Mouse (Mus musculus): Measurements from ENCODE around the gene Scd2. TPM values are rescaled to one million over a fixed set of nuclear protein-coding genes. Genes with fewer than 3 reads are reported as not detected.
"Not testable (repeated sequence)": the region's sequence is repeated elsewhere in the genome, so short reads cannot be mapped to it uniquely, and the experiment has no call there.

Gene Scd2
- total RNA-seq, 4 experiments from 2014 or later: 662 to 773 (median 703) TPM

DNA sequence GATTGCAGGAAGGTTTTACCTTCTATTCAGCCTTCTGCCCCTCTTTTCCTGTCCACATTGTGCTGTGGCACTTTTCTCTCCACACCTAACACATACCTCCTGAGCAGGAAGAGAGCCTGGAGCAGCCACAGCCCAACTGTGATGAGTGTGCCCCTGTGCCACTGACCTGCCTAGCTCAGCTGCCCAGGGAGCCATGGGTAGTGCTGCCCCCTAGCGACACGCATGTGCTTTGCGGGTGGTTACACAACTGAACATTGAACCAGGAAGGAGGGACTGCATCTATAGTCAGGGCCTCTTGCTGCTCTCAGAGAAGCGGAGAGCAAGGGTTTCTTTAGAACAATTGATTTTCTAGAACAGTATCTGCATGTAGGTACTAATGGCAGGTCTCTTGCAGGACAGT, 2.3 kb downstream of the Scd2 start:
- peak; percentile 79 to 86 for DNase-seq (ENCODE audit: low spot score in 2 of 2)

DNA sequence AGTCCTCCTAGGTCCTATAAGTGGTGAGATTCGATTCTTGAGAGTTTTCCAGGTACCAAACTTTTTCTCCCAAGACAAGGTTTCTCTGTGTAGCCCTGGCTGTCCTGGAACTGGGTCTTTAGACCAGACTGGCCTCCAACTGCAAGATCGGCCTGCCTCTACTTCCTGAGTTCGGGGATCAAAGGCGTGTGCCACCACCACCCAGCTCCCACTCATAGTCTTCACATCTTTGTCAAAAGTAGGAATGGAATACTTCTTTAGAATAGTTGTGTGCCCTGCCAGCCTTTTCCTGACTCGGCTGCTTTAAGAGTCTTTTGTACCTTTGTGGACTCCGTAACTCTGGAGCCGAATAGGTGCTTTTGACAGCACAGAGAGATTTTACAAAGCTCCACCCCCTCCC, 2.7 kb downstream of the Scd2 start:
- DNase-seq (ENCODE audit: low spot score in 2 of 2): no peak

DNA sequence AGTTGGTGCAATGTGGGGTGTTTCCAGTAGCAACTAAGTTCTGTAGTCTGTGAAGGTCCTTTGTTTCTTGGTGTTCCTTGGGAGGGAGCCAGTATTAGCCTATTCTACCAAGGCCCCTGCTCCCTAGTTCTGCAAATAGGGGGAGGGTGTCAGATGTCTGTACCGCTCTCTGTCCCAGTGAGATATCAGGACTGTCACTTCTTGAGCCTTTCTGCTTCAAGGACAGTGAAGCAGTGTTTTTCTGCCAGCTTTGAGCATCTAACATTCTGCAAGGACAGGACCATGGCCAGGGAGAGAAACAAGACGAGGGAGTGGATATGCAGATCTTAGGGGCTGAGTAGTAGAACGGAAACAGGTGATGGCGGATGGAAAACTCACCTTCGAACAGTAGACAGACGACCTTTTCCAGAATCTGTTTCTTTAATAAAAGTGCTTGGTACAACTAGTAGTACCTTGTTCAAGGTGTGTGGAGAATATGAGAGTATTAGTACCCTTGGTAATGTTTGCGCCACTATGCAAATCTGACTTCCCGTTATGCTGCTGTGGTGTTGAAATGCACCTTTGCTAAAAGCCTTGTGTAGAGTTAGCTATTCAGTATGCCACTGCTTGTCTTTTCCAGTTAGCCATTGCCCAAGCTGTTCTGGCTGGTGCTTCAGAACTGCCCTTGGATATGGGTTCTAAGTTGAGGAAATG, 3.7 kb downstream of the Scd2 start:
- DNase-seq (ENCODE audit: low spot score in 2 of 2): no peak

- no peak for DNase-seq (ENCODE audit: low spot score in 2 of 2)
These were observed 4.4 kb downstream of the Scd2 start for GRCm38 (mm10) chr19:44297862-44298261.

DNA sequence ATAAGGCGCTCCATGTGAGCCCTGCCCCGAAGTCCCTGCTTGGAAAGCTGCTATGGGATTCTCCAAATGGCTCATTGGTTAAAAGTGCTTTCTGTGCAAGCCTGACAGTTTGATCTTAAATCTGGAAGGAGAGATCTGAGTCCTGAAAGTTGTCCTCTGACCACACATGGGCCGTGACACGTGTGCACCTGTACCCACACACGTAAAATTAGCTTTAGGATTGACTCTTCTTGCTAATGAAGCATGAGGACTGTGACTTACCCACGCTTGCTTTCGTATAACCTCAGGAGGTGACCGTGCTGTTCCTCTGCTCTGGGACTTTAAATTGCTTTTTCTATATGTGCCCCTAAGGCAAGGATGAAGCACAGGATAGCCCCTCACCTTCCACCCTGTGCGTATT, 5.6 kb downstream of the Scd2 start:
- no peak for DNase-seq (ENCODE audit: low spot score in 2 of 2)

DNA sequence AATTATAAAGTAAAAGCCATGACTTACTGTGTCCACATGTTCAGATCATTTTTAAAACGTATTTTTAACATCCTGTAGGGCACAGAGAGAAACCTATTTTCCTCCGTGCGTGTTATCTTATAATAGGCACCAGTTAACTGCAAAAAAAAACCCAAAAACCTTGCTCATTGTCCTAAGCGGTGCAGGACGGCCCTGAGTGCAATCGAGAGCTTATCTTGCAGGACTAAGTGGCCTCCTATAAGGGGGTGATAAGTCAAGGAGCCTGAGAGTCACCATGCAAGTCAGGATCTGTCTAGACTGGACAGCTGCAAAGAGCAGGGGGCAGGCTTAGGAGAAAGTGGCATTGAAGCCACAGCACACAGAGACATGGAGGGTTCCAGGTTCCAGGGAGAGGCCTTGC, 6.4 kb downstream of the Scd2 start:
- no peak for DNase-seq (ENCODE audit: low spot score in 2 of 2)

- no peak for DNase-seq (ENCODE audit: low spot score in 2 of 2)
These were observed 7.0 kb downstream of the Scd2 start for GRCm38 (mm10) chr19:44300520-44300919.

DNA sequence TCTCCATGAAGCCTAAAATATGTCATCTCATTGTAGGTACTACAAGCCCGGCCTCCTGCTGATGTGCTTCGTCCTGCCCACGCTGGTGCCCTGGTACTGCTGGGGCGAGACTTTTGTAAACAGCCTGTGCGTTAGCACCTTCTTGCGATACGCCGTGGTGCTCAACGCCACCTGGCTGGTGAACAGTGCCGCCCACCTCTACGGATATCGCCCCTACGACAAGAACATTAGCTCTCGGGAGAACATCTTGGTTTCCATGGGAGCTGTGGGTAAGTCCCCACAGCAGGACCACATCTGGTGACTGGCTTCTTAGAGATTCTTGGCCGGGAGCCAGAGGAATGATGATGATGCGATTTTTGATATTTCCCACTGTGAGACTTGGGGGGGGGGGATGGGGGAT, 7.7 kb downstream of the Scd2 start:
- DNase-seq (ENCODE audit: low spot score in 2 of 2): peak in 1 of 2 experiments; percentile 40

GRCm38 (mm10) chr19:44301671-44302305, 8.3 kb downstream of the Scd2 start:
- no peak for DNase-seq (ENCODE audit: low spot score in 2 of 2)

DNA sequence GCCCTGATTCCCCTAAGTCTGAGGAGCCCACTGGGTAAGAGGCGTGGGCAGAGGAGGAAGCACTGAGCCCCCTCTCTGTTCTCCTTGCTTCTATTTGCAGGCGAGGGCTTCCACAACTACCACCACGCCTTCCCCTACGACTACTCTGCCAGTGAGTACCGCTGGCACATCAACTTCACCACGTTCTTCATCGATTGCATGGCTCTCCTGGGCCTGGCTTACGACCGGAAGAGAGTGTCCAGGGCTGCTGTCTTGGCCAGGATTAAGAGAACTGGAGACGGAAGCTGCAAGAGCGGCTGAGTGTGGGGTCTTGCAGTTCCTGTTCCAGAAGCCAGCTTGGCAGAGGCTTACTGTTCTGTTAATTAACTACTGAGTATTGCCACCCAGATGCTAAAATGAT, 9.4 kb downstream of the Scd2 start:
- DNase-seq (ENCODE audit: low spot score in 2 of 2): no peak

DNA sequence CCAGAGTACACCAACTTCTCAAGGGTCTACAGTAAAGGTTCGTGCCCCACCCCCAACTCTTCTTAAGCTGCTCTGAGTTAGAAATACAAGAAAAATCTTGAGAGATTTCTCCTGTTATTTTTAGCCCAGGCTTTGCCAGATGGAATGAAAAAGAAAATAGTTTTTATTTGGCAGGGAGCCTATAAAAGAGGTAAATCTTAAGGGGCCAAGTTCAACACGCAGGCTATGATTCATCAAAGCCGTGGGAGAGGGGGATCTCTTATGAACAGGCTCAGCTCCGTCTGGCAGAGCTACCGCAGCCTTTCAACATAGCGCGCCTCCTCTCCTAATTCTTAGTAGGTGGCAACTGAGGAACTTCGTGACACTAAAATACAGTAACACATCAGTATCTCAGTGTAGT, 10.0 kb downstream of the Scd2 start:
- no peak for DNase-seq (ENCODE audit: low spot score in 2 of 2)

GRCm38 (mm10) chr19:44304419-44304818, 10.9 kb downstream of the Scd2 start:
- no peak for DNase-seq (ENCODE audit: low spot score in 2 of 2)

- no peak for DNase-seq (ENCODE audit: low spot score in 2 of 2)
These were observed 11.5 kb downstream of the Scd2 start for GRCm38 (mm10) chr19:44304851-44305510.

DNA sequence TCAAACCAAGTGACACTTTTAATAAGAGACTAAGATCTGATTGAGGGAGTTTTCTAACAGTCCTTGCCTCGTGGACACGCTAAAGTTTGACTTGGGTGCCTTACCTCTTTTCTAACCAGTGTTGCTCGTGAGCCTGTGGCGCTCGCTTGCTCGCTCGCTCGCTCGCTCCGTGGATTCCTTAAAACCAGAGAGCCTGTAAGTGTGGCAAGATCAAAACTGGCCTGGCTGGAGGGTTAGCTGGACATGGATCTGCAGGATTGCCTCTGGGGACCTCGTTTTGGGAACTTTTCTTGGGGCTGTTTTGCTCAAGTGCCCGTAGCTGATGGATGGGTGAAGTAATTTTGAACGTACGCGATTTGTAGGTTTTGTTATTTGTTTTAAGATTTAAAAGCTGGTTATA, 12.2 kb downstream of the Scd2 start:
- DNase-seq (ENCODE audit: low spot score in 2 of 2): no peak

GRCm38 (mm10) chr19:44306171-44306570, 12.7 kb downstream of the Scd2 start:
- no peak for DNase-seq (ENCODE audit: low spot score in 2 of 2)

- DNase-seq (ENCODE audit: low spot score in 2 of 2): no peak
These were observed 13.8 kb downstream of the Scd2 start for GRCm38 (mm10) chr19:44307101-44307914.

DNA sequence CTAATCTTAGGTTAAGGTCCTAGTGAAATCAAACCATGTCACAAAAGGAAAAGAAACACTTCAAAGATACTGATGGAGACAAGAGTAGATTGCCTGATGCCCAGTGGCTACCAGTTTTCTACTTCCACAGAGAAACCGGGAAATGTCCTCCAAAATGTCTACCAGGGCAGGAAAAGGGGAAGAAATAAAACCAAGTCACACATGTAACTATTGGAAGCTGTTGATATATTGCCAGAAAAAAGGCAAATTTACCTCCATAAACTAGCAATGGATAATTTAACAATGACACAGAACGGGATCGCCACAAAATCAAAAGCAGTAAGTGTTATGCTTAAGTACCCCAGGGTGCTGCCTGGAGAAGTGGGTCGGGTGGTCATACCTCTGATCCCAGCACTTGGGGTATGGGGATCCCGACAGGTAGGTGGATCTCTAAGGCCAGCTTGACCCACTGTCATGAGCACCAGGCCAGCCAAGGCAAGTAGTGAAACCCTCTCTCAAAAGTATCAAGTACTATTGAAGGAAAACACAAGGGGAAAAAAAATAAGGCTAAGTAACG, 14.5 kb downstream of the Scd2 start:
- DNase-seq (ENCODE audit: low spot score in 2 of 2): no peak

GRCm38 (mm10) chr19:44308611-44309246, 15.3 kb downstream of the Scd2 start:
- no peak for DNase-seq (ENCODE audit: low spot score in 2 of 2)

DNA sequence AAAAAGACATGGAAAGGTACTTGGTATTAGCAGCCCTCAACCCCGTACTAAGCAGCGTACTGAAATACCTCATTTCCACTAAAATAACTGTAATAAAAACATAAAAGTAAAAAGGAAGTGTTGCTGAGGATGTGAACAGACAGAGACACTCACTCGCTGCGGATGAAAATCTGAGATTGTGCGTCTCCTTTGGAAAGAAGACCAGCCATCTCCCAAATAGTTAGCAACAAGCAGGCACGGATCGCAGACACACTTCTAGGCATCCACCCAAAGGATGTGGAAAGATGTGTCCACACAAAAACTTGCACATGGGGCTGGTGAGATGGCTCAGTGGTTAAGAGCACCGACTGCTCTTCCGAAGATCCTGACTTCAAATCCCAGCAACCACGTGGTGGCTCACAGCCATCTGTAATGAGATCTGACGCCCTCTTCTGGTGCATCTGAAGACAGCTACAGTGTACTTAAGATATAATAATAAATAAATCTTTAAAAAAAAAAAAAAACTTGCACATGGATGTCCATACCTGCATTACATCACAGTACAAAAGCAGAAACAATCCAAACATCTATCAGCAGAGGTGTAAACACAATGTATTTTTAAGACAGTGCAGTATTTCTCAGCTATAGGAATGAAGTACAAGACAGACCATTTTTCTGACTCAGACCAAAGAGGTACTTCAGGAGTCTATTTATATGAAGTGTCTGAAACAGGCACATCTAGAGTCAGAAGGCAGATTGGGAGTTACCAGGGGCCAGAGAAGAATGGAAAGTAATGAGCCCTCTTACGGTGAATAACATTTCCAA, 16.1 kb downstream of the Scd2 start:
- DNase-seq (ENCODE audit: low spot score in 2 of 2): no peak

GRCm38 (mm10) chr19:44310155-44310575, 16.7 kb downstream of the Scd2 start:
- not testable (repeated sequence) for DNase-seq (ENCODE audit: low spot score in 2 of 2)
